Mouse (Mus musculus) cerebellum, adult 2 months (tissue): Measurements from ENCODE around the gene Acsl5.

Source experiments
- CTCF ChIP-seq: fragments of 200-500 bp; IDR thresholded peaks from 2 replicates; pipeline ENCODE4 v1.5.1; 2011; ENCODE audit warnings: low read depth, mild to moderate bottlenecking, control low read depth, low read length, moderate library complexity, borderline replicate concordance; ENCODE audit not compliant: insufficient read depth
- POLR2A ChIP-seq: fragments of 200-500 bp; IDR thresholded peaks from 2 replicates; pipeline ENCODE4 v1.6.1; 2011; ENCODE audit warnings: low read length, control low read depth, borderline replicate concordance; ENCODE audit not compliant: insufficient read depth

DNA sequence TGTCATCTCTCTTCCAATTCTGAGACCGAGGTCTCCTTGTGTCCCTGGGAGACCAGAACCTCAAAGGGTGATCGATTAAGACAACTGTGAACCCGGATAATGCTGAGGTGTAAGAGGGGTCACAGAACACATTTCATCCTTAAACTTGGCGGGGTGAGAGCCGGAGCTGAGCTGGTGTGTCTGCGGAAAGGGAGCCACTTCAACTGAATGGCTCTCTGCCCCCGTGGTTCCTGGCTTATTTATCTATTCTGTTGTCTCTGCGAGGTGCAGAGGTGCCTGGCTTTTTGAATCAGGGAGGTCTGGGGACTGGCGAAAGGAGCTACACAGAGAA lies 1.5 kb downstream of the Acsl5 start:
- TF ChIP-seq POLR2A, result no peak
- TF ChIP-seq CTCF, result no peak
